Mouse (Mus musculus): ENCODE results near the gene Bnip2. TPM values are rescaled to one million over a fixed set of nuclear protein-coding genes. Genes with fewer than 3 reads are reported as not detected.

The Bnip2 gene
- polyA plus RNA-seq, 1 experiment from 2014 or later, result 116 TPM

DNA sequence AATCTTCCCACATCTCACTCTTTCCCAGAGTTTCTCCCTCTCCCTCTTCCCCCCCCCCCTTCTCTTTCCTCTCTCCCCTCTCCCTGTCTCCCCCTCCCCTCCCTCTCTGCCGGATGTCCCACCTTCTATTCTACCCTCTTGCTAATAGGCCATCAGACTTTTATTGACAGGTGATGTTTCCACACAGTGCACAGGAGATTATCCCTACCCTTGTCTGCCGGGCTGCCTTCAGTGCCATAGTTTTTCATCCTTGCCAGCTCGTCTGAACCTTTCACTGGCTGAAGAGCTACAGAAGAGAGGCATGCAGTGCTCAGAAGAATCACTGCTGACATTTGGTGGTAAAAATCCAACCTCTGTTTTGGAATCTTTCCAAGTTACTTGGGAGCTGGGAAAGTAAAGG, 64.1 kb downstream of the Bnip2 start:
- Histone ChIP-seq H3K4me1 (ENCODE audit: insufficient read depth, low read length) (peaks cover 22% of the 10 kb centered on the region), H3K36me3 (ENCODE audit: insufficient read depth, low read length) (no peaks in the 10 kb centered on the region), H3K27me3 (ENCODE audit: insufficient read depth, low read length) (no peaks in the 10 kb centered on the region), H3K27ac (ENCODE audit: low read length) (no peak overlapping the region), H3K4me3 (ENCODE audit: low read length) (no peak overlapping the region), H3K9ac (replicated peaks; ENCODE audit: low read length) (no peak overlapping the region), H3K9me3 (ENCODE audit: low read length) (no peaks in the 10 kb centered on the region), H3K4me2 (replicated peaks; ENCODE audit: low read depth, low read length) (no peak overlapping the region)
- ATAC-seq (ENCODE audit: low FRiP score, low TSS enrichment), result 0 out of 2 replicates have a peak, but pooled peaks have one; percentile 15
- WGBS, result 31% methylated on average over 3 of the region's 3 CpGs

Other genes with a start within 250 kb of the Bnip2 start
- gene Foxb1, start 228.5 kb upstream of the Bnip2 start, polyA plus RNA-seq (2015; fragmentation: Nextera tagmentation; extraction: Ambion mirVana), result 0.05 and 0.09 TPM in 2 replicates
- 174 and 181 TPM in 2 replicates for gene Gtf2a2, start 23.1 kb downstream of the Bnip2 start, polyA plus RNA-seq (2015; fragmentation: Nextera tagmentation; extraction: Ambion mirVana)
- gene Gcnt3, start 48.6 kb downstream of the Bnip2 start, polyA plus RNA-seq (2015; fragmentation: Nextera tagmentation; extraction: Ambion mirVana), result 1.5 and 1.7 TPM in 2 replicates
- 14.6 and 14.9 TPM in 2 replicates for gene Fam81a, start 153.1 kb downstream of the Bnip2 start, polyA plus RNA-seq (2015; fragmentation: Nextera tagmentation; extraction: Ambion mirVana)
- gene Myo1e, start 217.9 kb downstream of the Bnip2 start, polyA plus RNA-seq (2015; fragmentation: Nextera tagmentation; extraction: Ambion mirVana), result 26.4 and 27.8 TPM in 2 replicates